Mouse (Mus musculus): ENCODE data around the gene Cyp21a1.
A peak's percentile ranks its signal among the peaks of the same experiment; 100 is the strongest.
"Not testable (repeated sequence)": the region's sequence is repeated elsewhere in the genome, so short reads cannot be mapped to it uniquely, and the experiment has no call there.

GRCm38 (mm10) chr17:34813747-34814146 is 9.4 kb upstream of the Cyp21a1 start:
- TF ChIP-seq POLR2A (IDR thresholded peaks at IDR 0.05; ENCODE audit: insufficient read depth, low read depth, low read length), result not testable (repeated sequence)
- TF ChIP-seq CTCF (IDR thresholded peaks at IDR 0.05), result peak; percentile 82
